Mouse (Mus musculus) heart, postnatal 14 days (tissue): Measurements from ENCODE around the gene Gp5. TPM values are rescaled to one million over a fixed set of nuclear protein-coding genes. Genes with fewer than 3 reads are reported as not detected.

Experiments
- DNase-seq, 2 experiments: peaks; one replicate each; pipeline ENCODE4 v3.0.0; 2021 to 2022
- intact Hi-C: fragments of 180-260 bp; cut with DNase I; formaldehyde crosslinking; loops from one replicate; pipeline ENCODE4 v1.15.1; 2025
- total RNA-seq, 2 experiments: library from RNA; stranded (reverse); gene quantifications; 2 replicates each; pipeline ENCODE4 v1.2.3; 2021

The Gp5 gene
- total RNA-seq, 2 experiments from 2014 or later: 0.33 to 0.39 TPM

GRCm38 (mm10) chr16:30282844-30283495 is 27.6 kb downstream of the Gp5 start, which contains the start of gene Lrrc15:
Lrrc15 (minus strand) TSS chr16:30283256.
- intact Hi-C loops: no loop called here
- DNase-seq: peak in 1 of 2 experiments; percentile 45

GRCm38 (mm10) chr16:30280676-30281297 is 29.8 kb downstream of the Gp5 start:
- intact Hi-C loops: no loop called here
- no peak for DNase-seq

GRCm38 (mm10) chr16:30278406-30278805 is 32.2 kb downstream of the Gp5 start:
- intact Hi-C loops: no loop called here
- no peak for DNase-seq

- intact Hi-C loops: no loop called here
- no peak for DNase-seq
Observed at GRCm38 (mm10) chr16:30275558-30276340, 34.8 kb downstream of the Gp5 start.

- no peak for DNase-seq
- intact Hi-C loops: no loop called here
Observed at GRCm38 (mm10) chr16:30273065-30273464, 37.5 kb downstream of the Gp5 start.

GRCm38 (mm10) chr16:30271941-30272595 is 38.5 kb downstream of the Gp5 start:
- DNase-seq: no peak
- intact Hi-C loops: no loop called here

- no peak for DNase-seq
- intact Hi-C loops: no loop called here
Observed at GRCm38 (mm10) chr16:30271223-30271761, 39.3 kb downstream of the Gp5 start.

- no peak for DNase-seq
- intact Hi-C loops: no loop called here
Observed at GRCm38 (mm10) chr16:30267359-30267758, 43.2 kb downstream of the Gp5 start, which contains the start of gene Cpn2. Cpn2 (minus strand) TSS chr16:30267499.

GRCm38 (mm10) chr16:30266561-30266960 is 44.0 kb downstream of the Gp5 start:
- intact Hi-C loops: no loop called here
- DNase-seq: no peak

GRCm38 (mm10) chr16:30265611-30266010 is 45.0 kb downstream of the Gp5 start:
- DNase-seq: no peak
- intact Hi-C loops: no loop called here

- intact Hi-C loops: loop anchor here (5.0 kb wide), 1 partner anchor 249 kb away; no protein-coding TSS in a partner anchor
- DNase-seq: no peak
Observed at GRCm38 (mm10) chr16:30263156-30263555, 47.4 kb downstream of the Gp5 start.

GRCm38 (mm10) chr16:30262664-30263063 is 47.9 kb downstream of the Gp5 start:
- DNase-seq: peak; percentile 76 to 81
- intact Hi-C loops: loop anchor here (5.0 kb wide), 1 partner anchor 250 kb away; no protein-coding TSS in a partner anchor

- no peak for DNase-seq
- intact Hi-C loops: loop anchor here (5.0 kb wide), 1 partner anchor 250 kb away; no protein-coding TSS in a partner anchor
Observed at GRCm38 (mm10) chr16:30262157-30262556, 48.4 kb downstream of the Gp5 start.

- intact Hi-C loops: loop anchor here (5.0 kb wide), 1 partner anchor 251 kb away; no protein-coding TSS in a partner anchor
- DNase-seq: no peak
Observed at GRCm38 (mm10) chr16:30261341-30261740, 49.2 kb downstream of the Gp5 start.

GRCm38 (mm10) chr16:30260012-30260635 is 50.5 kb downstream of the Gp5 start:
- DNase-seq: no peak
- intact Hi-C loops: loop anchor here (5.0 kb wide), 1 partner anchor 252 kb away; no protein-coding TSS in a partner anchor

GRCm38 (mm10) chr16:30259444-30259843 is 51.1 kb downstream of the Gp5 start:
- intact Hi-C loops: loop anchor here (10.0 kb wide), 1 partner anchor 1095 kb away; no protein-coding TSS in a partner anchor
- DNase-seq: peak; percentile 20 to 52

GRCm38 (mm10) chr16:30258441-30258840 is 52.1 kb downstream of the Gp5 start:
- intact Hi-C loops: loop anchor here (10.0 kb wide), 1 partner anchor 1096 kb away; no protein-coding TSS in a partner anchor
- no peak for DNase-seq

- DNase-seq: no peak
- intact Hi-C loops: loop anchor here (10.0 kb wide), 1 partner anchor 1097 kb away; no protein-coding TSS in a partner anchor
Observed at GRCm38 (mm10) chr16:30257718-30258117, 52.9 kb downstream of the Gp5 start.
